Mouse (Mus musculus) olfactory bulb, adult 2 months (tissue): ENCODE data around the gene Myadml2. TPM values are rescaled to one million over a fixed set of nuclear protein-coding genes. Genes with fewer than 3 reads are reported as not detected.
A peak's percentile ranks its signal among the peaks of the same experiment; 100 is the strongest.

Experiments
- H3K27ac ChIP-seq: fragments of 200-500 bp; 2 replicates; pipeline ENCODE4 v1.5.1; 2012; ENCODE audit warnings: low read depth, low read length; ENCODE audit not compliant: insufficient read depth
- H3K4me1 ChIP-seq: fragments of 200-500 bp; 2 replicates; pipeline ENCODE4 v1.6.1; 2012; ENCODE audit warnings: low read length; ENCODE audit not compliant: control insufficient read depth, insufficient read depth
- H3K4me3 ChIP-seq: fragments of 200-500 bp; 2 replicates; pipeline ENCODE4 v1.5.1; 2012; ENCODE audit warnings: mild to moderate bottlenecking, low read depth, low read length, moderate library complexity; ENCODE audit not compliant: insufficient read depth
- CTCF ChIP-seq: fragments of 200-500 bp; IDR thresholded peaks from 2 replicates; pipeline ENCODE4 v1.5.1; 2012; ENCODE audit warnings: low read depth, mild to moderate bottlenecking, low read length, moderate library complexity; ENCODE audit not compliant: insufficient read depth
- POLR2A ChIP-seq: fragments of 200-500 bp; IDR thresholded peaks from 2 replicates; pipeline ENCODE4 v1.6.1; 2012; ENCODE audit warnings: mild to moderate bottlenecking, low read depth, low read length, moderate library complexity; ENCODE audit not compliant: insufficient read depth
- WGBS: fragments of 180-500 bp; shearing (Covaris S2); methylation state at CpG from one replicate; pipeline ENCODE4 v1.1.7; 2018; 5-methylcytosine and 5-hydroxymethylcytosine counted together
- polyA plus RNA-seq: library from polyadenylated mRNA; stranded (reverse); fragments of >200 nt; gene quantifications from 2 replicates; pipeline ENCODE4 v1.2.4, GENCODE M21; 2012; ENCODE audit warnings: low replicate concordance; ENCODE audit not compliant: missing spikeins, insufficient read depth, insufficient read length

Gene Myadml2
- polyA plus RNA-seq, 1 experiment, result not detected

GRCm38 (mm10) chr11:120632559-120633519, 15.1 kb downstream of the Myadml2 start:
- peaks cover 37% of the 10 kb centered on the region for H3K4me1 ChIP-seq
- peak overlapping the region; percentile 82 for H3K27ac ChIP-seq
- TF ChIP-seq POLR2A (0 out of 2 replicates have a peak, but pooled peaks have one; percentile 7), CTCF (no peak)
- peak overlapping the region; percentile 97 for H3K4me3 ChIP-seq
- WGBS, result 2% methylated on average over 115 of the region's 116 CpGs

GRCm38 (mm10) chr11:120631726-120632448, 16.1 kb downstream of the Myadml2 start:
- Histone ChIP-seq H3K4me1 (peaks cover 44% of the 10 kb centered on the region), H3K4me3 (peak overlapping the region; percentile 97), H3K27ac (peak overlapping the region; percentile 82; the same call in 1 of the 2 replicates)
- WGBS, result 51% methylated on average over 4 of the region's 4 CpGs
- TF ChIP-seq POLR2A (no peak), CTCF (no peak)

DNA sequence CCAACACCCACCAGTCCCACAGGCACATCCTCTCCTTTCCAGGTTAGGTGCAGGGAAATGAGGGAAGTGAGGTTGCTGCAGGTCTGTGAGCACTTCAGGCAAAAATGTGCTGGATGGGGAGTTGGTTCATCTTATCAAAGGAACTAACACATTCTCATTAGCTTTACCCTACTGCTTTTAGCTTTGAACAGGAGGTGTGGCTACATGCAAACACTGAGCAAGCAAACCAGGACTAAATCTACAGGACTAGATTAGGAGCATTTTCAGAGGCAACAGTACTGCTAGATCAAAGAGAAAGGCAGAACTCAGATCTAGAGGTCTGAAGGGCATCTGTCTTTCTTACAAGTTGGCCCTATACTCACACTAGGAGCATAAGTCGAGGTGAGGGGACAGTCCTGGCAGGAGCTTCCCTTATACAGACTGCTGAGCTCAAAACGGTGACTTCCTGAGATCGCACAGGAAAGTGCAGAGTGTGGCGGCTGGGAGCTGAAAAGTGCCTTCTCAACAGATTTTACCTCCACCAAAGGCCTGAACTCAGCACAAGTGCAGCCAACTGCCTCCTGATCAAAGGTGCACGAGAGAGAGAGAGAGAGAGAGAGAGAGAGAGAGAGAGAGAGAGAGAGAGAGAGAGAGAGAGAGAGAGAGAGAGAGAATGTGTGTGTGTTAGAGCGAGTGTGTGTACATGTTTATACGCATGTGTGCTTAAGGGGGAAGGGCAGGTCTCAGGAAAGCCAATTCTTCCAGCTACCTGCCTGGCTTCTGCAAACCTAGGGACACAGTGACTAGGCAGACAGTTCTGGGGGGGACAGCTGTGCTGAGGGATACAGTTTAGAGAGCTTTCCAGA, 16.9 kb downstream of the Myadml2 start:
- WGBS, result 39% methylated on average over 7 of the region's 7 CpGs
- H3K27ac ChIP-seq, result no peak overlapping the region
- no peak overlapping the region for H3K4me3 ChIP-seq
- H3K4me1 ChIP-seq, result peaks cover 44% of the 10 kb centered on the region
- TF ChIP-seq CTCF, result no peak
- no peak for TF ChIP-seq POLR2A

DNA sequence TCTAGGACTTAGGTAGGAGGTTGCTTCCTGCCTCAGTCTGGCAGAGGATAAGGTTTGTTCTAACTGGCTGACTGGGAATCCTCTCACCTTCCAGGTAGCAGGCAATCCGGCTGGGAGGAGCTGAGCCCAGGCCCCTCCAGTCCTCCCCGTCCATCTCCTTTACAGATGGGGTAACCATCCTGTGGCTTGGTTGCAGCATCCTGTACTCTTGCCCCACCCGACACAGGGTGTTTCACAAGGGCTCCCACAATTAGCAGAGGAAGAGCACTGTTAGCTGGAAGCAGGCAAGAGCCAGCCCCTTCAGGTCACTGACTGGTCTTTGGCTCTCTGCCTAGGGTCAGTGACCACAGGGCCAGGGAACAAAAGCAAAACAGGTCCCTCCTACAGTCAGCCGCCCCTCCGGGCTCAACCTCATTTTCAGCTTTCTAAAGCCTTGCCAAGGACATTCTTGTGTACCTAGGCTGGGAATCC, 17.5 kb downstream of the Myadml2 start:
- no peak for TF ChIP-seq POLR2A
- no peak for TF ChIP-seq CTCF
- WGBS, result 40% methylated on average over 5 of the region's 5 CpGs
- H3K4me3 ChIP-seq, result no peak overlapping the region
- peaks cover 44% of the 10 kb centered on the region for H3K4me1 ChIP-seq
- H3K27ac ChIP-seq, result peak overlapping the region; percentile 48

GRCm38 (mm10) chr11:120629911-120630310, 18.0 kb downstream of the Myadml2 start:
- TF ChIP-seq POLR2A, result no peak
- TF ChIP-seq CTCF, result no peak
- no peak overlapping the region for H3K4me3 ChIP-seq
- peak overlapping the region; percentile 48 for H3K27ac ChIP-seq
- 22% methylated on average over 7 of the region's 7 CpGs for WGBS
- peaks cover 48% of the 10 kb centered on the region for H3K4me1 ChIP-seq

- H3K4me3 ChIP-seq, result no peak overlapping the region
These were observed 18.6 kb downstream of the Myadml2 start for GRCm38 (mm10) chr11:120629341-120629730.

DNA sequence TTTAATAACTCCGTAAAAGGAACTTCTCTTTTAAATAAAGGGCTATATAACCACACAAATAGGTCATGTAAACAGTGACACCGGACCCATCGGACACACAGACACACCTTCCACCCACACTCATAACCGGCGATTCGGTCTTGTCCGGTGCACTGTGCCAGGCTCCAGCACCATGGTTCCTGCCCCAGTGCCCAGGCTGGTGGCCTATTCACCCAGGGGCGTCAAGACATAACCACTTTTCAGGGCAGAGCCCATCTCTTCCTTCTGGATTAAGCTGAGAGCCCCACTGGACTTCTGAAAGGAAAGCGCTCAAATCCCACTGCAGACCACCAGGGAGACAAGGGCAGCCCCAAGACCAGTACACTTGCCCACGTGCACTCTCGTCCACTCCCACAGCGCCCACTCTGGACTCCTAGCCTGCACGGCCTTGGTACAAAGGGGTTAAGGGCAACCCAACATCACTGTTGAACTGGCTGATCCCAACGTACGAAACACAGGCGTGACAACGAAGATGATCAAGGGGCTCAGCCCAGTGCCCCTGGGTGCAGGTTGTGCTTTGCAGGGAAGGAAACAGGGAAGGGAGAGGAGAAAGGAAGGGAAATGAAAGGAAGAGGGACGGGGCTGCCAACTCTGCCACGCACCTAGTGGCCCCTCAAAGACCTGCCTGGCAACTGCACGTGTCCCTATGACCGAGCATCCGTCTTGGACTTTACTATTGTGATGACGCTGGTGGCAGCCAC, 19.2 kb downstream of the Myadml2 start:
- no peak overlapping the region for H3K4me3 ChIP-seq
- peaks cover 44% of the 10 kb centered on the region for H3K4me1 ChIP-seq
- 91% methylated on average over 23 of the region's 23 CpGs for WGBS
- TF ChIP-seq CTCF (no peak), POLR2A (no peak)
- H3K27ac ChIP-seq, result no peak overlapping the region

More at GRCm38 (mm10) chr11:120629341-120629730, 18.6 kb downstream of the Myadml2 start:
- TF ChIP-seq CTCF (no peak), POLR2A (no peak)
- WGBS, result 67% methylated on average over 23 of the region's 23 CpGs
- Histone ChIP-seq H3K4me1 (peaks cover 48% of the 10 kb centered on the region), H3K27ac (no peak overlapping the region)
